Mouse (Mus musculus) kidney, adult 2 months (tissue): ENCODE measurements around the gene Ror2.

Experiments used
- CTCF ChIP-seq: fragments of 200-500 bp; conservative IDR thresholded peaks from 2 replicates; pipeline ENCODE4 v1.5.1; 2011; ENCODE audit warnings: low read depth, mild to moderate bottlenecking, control low read depth, low read length, moderate library complexity, mixed read lengths; ENCODE audit not compliant: insufficient read depth, insufficient read length
- POLR2A ChIP-seq: fragments of 200-500 bp; IDR thresholded peaks from one replicate; pipeline ENCODE4 v1.6.1; 2011; ENCODE audit warnings: low read depth, low read length, control low read depth

GRCm38 (mm10) chr13:53227019-53227418 is 58.9 kb downstream of the Ror2 start:
- TF ChIP-seq CTCF (no peak), POLR2A (no peak)
